Mouse (Mus musculus) embryonic facial prominence, embryonic 15.5 days (tissue): Measurements from ENCODE around the gene Fgfr1op2. TPM values are rescaled to one million over a fixed set of nuclear protein-coding genes. Genes with fewer than 3 reads are reported as not detected.

ENCODE experiments used
- ATAC-seq: fragments of 200-750 bp; cut with Nextera tagmentation; 2 replicates; pipeline ENCODE4 v1.8.0; 2017; ENCODE audit warnings: low read depth, moderate TSS enrichment; ENCODE audit not compliant: insufficient number of reproducible peaks, low FRiP score, low TSS enrichment
- H3K27ac ChIP-seq: fragments of 300-500 bp; sonication (generic); replicated peaks from 2 replicates; pipeline ENCODE4 v1.5.1; 2015; ENCODE audit warnings: mild to moderate bottlenecking, inconsistent platforms
- H3K27me3 ChIP-seq: fragments of 300-500 bp; sonication (generic); 2 replicates; pipeline ENCODE4 v1.6.1; 2015; ENCODE audit warnings: inconsistent platforms
- H3K36me3 ChIP-seq: fragments of 300-500 bp; sonication (generic); 2 replicates; pipeline ENCODE4 v1.6.1; 2015; ENCODE audit warnings: mild to moderate bottlenecking, inconsistent platforms
- H3K4me1 ChIP-seq: fragments of 300-500 bp; sonication (generic); 2 replicates; pipeline ENCODE4 v1.6.1; 2015; ENCODE audit warnings: inconsistent platforms
- H3K4me2 ChIP-seq: fragments of 300-500 bp; sonication (generic); replicated peaks from 2 replicates; pipeline ENCODE4 v1.6.1; 2015; ENCODE audit warnings: mild to moderate bottlenecking, inconsistent platforms
- H3K4me3 ChIP-seq: fragments of 300-500 bp; sonication (generic); replicated peaks from 2 replicates; pipeline ENCODE4 v1.5.1; 2015; ENCODE audit warnings: mild to moderate bottlenecking, inconsistent platforms
- H3K9ac ChIP-seq: fragments of 300-500 bp; sonication (generic); 2 replicates; pipeline ENCODE4 v1.6.1; 2015; ENCODE audit warnings: inconsistent platforms
- H3K9me3 ChIP-seq: fragments of 300-500 bp; sonication (generic); replicated peaks from 2 replicates; pipeline ENCODE4 v1.6.1; 2016; ENCODE audit warnings: inconsistent platforms
- WGBS: fragments of 180-500 bp; shearing (Covaris S2); methylation state at CpG from one replicate; pipeline ENCODE4 v1.1.7; 2015; 5-methylcytosine and 5-hydroxymethylcytosine counted together
- polyA plus RNA-seq: library from polyadenylated mRNA; unstranded; fragments of >200 nt; fragmentation: Nextera tagmentation; extraction: Ambion mirVana; gene quantifications from 2 replicates; pipeline ENCODE4 v1.2.1, GENCODE M21; 2015

Gene Fgfr1op2
- polyA plus RNA-seq, 1 experiment from 2014 or later = 91.4 TPM

DNA sequence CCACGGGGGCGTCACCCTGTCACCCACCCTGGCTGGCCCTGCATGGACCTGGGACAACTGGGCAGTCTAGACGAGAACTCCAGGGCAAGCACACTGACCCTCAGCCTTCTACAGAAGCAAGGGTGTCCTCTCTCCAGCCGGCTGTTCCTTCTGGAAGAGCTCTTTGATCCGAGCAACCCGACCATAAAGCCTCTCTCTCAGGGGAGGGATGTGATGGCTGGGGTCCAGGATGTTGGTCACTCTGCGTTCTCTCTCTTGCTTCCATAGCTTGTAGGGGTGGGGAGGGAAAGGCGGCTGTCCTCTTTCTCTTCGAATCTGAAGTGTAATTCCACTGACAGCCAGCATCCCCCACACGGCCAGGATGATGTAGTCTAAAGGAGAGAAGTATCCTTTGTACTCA is 26.6 kb downstream of the Fgfr1op2 start:
- H3K27ac ChIP-seq = no peak overlapping the region
- 85% methylated on average over 10 of the region's 10 CpGs for WGBS
- H3K9ac ChIP-seq = no peak overlapping the region
- H3K4me2 ChIP-seq = no peak overlapping the region
- no peaks in the 10 kb centered on the region for H3K4me1 ChIP-seq
- H3K27me3 ChIP-seq = no peaks in the 10 kb centered on the region
- no peak overlapping the region for H3K4me3 ChIP-seq
- ATAC-seq = no peak
- H3K36me3 ChIP-seq = peaks cover 76% of the 10 kb centered on the region
- no peaks in the 10 kb centered on the region for H3K9me3 ChIP-seq

DNA sequence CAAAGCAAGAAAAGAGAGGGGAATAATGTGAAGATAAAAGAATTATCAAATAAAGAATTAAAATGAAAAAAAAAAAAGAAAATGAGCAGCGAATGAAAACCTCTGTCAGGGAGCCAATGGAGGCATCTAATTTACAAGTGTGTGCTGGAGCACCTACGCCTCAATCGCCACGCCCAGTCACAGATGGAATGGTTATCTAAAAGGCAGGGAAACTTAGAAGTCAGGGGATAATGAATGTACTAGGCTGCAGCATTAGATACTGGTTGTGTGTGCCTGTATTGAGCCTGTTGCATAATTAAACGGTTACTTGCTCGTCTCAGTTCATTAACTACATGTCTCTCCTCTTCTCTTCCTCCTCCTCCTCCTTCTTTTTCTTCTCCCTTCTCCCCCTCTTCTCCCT is 34.4 kb downstream of the Fgfr1op2 start:
- no peak for ATAC-seq
- Histone ChIP-seq H3K9ac (no peak overlapping the region), H3K4me2 (no peak overlapping the region), H3K4me1 (no peaks in the 10 kb centered on the region), H3K4me3 (no peak overlapping the region), H3K27me3 (no peaks in the 10 kb centered on the region), H3K27ac (no peak overlapping the region), H3K9me3 (no peaks in the 10 kb centered on the region), H3K36me3 (peaks cover 80% of the 10 kb centered on the region)
- WGBS = 92% methylated on average over 6 of the region's 6 CpGs

DNA sequence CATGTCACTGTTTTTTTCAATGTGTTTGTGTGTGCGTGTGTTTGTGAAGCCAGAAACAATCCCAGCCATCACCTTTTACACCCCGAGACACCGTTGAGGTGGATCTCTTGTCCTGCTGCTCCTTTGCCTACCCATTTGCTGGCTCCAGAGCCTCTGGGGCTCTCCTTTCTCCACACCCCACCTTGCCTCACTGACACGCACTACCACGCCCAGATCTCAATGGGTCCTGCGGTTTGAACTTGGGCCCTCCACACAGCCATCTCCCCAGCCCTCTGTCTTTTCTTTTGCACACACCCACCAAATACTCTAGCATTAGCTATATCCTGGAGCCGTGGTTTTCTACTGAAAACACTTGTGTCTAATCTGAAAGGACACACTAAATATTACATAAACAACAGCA is 34.9 kb downstream of the Fgfr1op2 start:
- Histone ChIP-seq H3K4me2 (no peak overlapping the region), H3K9me3 (no peaks in the 10 kb centered on the region), H3K9ac (no peak overlapping the region), H3K36me3 (peaks cover 80% of the 10 kb centered on the region), H3K4me3 (no peak overlapping the region), H3K27ac (no peak overlapping the region), H3K4me1 (no peaks in the 10 kb centered on the region), H3K27me3 (no peaks in the 10 kb centered on the region)
- 88% methylated on average over 7 of the region's 7 CpGs for WGBS
- no peak for ATAC-seq

DNA sequence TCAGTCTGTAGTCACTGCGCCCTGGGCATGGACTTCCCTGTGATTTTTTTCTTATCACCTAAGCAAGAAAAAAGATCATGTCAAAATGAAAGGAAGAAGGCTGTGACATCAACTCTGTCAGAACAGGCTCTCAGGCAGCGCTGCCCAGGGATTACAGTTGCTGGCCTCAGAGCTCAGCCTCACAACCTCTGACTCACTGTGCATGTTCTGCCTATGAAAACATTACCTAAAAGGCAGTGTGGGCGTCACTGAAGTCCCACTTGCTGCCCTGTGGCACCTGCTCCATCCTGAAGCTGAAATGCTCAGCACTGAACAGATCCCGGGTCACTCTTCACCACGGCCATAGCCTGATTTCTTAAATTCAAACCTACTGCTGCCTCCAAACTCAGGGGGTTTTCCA is 35.7 kb downstream of the Fgfr1op2 start:
- no peaks in the 10 kb centered on the region for H3K9me3 ChIP-seq
- H3K4me2 ChIP-seq = no peak overlapping the region
- no peaks in the 10 kb centered on the region for H3K27me3 ChIP-seq
- ATAC-seq = no peak
- WGBS = 81% methylated on average over 5 of the region's 5 CpGs
- H3K4me3 ChIP-seq = no peak overlapping the region
- H3K9ac ChIP-seq = no peak overlapping the region
- H3K36me3 ChIP-seq = peaks cover 83% of the 10 kb centered on the region
- no peaks in the 10 kb centered on the region for H3K4me1 ChIP-seq
- no peak overlapping the region for H3K27ac ChIP-seq

DNA sequence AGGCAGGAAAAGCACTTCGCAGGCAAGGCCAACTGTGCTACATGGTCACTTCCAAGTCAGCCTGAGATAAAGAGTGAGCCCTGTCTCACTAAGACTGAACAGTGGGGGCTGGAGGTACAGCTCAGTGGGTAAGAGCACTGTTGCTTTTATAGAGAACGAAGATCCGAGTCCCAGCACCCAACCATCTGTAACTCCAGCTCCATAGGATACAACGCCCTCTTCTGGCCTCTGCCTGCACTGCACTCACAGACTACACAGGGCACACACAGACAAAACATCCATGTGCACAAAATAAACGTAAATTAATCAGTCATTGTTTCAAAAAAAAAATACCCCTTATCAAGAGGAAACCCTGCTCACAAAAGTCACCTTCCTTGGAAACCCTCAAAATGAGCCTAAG is 36.9 kb downstream of the Fgfr1op2 start:
- peaks cover 90% of the 10 kb centered on the region for H3K36me3 ChIP-seq
- ATAC-seq = no peak
- no peaks in the 10 kb centered on the region for H3K9me3 ChIP-seq
- WGBS = 94% methylated on average over 5 of the region's 5 CpGs
- no peaks in the 10 kb centered on the region for H3K27me3 ChIP-seq
- H3K4me3 ChIP-seq = no peak overlapping the region
- H3K4me2 ChIP-seq = no peak overlapping the region
- no peaks in the 10 kb centered on the region for H3K4me1 ChIP-seq
- no peak overlapping the region for H3K27ac ChIP-seq
- H3K9ac ChIP-seq = no peak overlapping the region

DNA sequence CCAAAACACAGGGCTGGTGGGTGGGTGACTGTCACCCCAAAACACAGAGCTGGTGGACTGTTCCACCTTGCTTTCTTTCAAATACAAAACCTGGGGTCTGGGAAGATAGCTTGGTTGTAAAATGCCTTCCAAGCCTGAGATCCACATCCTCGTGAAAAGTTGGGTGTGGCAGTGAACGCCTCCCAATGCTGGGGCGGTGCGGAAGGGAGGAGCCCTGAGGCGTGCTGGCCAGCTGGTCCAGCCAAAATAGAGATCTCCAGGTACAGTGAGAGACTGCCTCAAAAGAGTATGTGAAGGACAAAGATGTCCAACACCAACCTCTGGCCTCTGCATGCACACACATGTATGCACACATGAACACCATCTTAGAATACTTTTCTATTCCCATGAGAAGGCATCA is 37.5 kb downstream of the Fgfr1op2 start:
- WGBS = 88% methylated on average over 5 of the region's 5 CpGs
- H3K27ac ChIP-seq = no peak overlapping the region
- H3K4me3 ChIP-seq = no peak overlapping the region
- no peaks in the 10 kb centered on the region for H3K9me3 ChIP-seq
- peaks cover 86% of the 10 kb centered on the region for H3K36me3 ChIP-seq
- no peaks in the 10 kb centered on the region for H3K4me1 ChIP-seq
- no peak overlapping the region for H3K4me2 ChIP-seq
- no peak overlapping the region for H3K9ac ChIP-seq
- ATAC-seq = no peak
- no peaks in the 10 kb centered on the region for H3K27me3 ChIP-seq

DNA sequence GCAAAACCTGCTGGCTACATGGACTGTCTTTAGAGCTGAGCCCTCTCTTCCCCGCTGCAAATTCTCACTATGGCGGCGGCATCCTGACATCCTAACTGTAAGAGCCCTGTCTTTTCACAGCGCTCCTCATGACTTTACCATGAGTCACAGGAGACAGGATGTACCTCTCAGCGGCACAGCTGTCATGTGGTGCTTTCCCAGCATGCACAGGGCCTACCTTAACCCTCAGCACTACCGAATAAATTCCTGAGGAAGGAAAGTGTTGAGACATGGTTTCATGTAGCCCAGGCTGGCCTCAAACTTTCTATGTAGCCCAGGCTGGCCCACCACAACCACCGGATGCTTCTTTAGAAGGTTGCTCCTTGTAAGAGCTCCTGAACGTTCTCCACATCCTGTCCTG is 38.9 kb downstream of the Fgfr1op2 start:
- Histone ChIP-seq H3K27me3 (no peaks in the 10 kb centered on the region), H3K9ac (no peak overlapping the region), H3K27ac (no peak overlapping the region), H3K4me2 (no peak overlapping the region), H3K36me3 (peaks cover 81% of the 10 kb centered on the region), H3K4me1 (no peaks in the 10 kb centered on the region), H3K9me3 (no peaks in the 10 kb centered on the region), H3K4me3 (no peak overlapping the region)
- 91% methylated on average over 8 of the region's 8 CpGs for WGBS
- no peak for ATAC-seq

DNA sequence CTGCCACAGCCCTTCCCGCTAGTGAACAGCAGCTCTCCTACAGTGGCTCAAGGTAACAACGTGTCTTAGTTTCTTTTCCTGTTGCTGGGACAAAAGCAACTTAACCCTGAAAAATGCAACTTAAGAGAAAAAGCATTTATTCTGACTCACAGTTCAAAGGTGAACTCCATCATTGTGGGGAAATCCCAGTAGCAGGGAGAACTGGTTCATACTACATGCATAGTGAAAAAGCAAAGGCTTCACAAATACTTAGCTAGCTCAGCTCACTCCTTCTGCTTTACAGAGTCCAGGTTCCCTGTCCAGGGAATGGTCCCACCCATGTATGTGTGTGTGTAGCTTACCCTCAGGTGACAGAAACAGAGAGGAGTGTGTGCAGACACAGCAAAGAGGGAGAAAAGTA is 39.7 kb downstream of the Fgfr1op2 start:
- Histone ChIP-seq H3K4me1 (no peaks in the 10 kb centered on the region), H3K4me3 (no peak overlapping the region), H3K36me3 (peaks cover 77% of the 10 kb centered on the region), H3K27ac (no peak overlapping the region), H3K9ac (no peak overlapping the region), H3K27me3 (no peaks in the 10 kb centered on the region), H3K4me2 (no peak overlapping the region), H3K9me3 (no peaks in the 10 kb centered on the region)
- no peak for ATAC-seq
- WGBS = 88% methylated on average over 2 of the region's 2 CpGs

DNA sequence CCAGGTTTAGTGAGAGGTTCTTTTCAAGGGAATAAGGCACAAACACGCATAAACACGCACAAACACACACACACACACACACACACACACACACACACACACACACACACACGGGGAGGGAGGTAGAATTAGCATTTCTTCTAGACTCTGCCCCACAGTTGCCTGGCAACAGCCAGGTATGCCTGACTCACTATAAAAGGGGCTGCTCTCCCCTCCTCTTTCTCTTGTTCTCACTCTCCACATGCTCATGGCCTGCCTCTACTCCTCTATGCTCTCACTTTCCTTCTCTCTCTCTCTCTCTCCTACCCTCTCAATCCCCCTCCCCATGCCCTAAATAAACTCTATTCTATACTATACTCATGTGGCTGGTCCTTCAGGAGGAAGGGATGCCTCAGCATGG is 51.1 kb downstream of the Fgfr1op2 start:
- no peaks in the 10 kb centered on the region for H3K9me3 ChIP-seq
- H3K27me3 ChIP-seq = no peaks in the 10 kb centered on the region
- H3K9ac ChIP-seq = no peak overlapping the region
- no peak overlapping the region for H3K4me2 ChIP-seq
- H3K27ac ChIP-seq = no peak overlapping the region
- no peak overlapping the region for H3K4me3 ChIP-seq
- ATAC-seq = no peak
- peaks cover 14% of the 10 kb centered on the region for H3K4me1 ChIP-seq
- peaks cover 9% of the 10 kb centered on the region; the same call in 1 of the 2 replicates for H3K36me3 ChIP-seq
- WGBS = 63% methylated on average over 3 of the region's 3 CpGs

DNA sequence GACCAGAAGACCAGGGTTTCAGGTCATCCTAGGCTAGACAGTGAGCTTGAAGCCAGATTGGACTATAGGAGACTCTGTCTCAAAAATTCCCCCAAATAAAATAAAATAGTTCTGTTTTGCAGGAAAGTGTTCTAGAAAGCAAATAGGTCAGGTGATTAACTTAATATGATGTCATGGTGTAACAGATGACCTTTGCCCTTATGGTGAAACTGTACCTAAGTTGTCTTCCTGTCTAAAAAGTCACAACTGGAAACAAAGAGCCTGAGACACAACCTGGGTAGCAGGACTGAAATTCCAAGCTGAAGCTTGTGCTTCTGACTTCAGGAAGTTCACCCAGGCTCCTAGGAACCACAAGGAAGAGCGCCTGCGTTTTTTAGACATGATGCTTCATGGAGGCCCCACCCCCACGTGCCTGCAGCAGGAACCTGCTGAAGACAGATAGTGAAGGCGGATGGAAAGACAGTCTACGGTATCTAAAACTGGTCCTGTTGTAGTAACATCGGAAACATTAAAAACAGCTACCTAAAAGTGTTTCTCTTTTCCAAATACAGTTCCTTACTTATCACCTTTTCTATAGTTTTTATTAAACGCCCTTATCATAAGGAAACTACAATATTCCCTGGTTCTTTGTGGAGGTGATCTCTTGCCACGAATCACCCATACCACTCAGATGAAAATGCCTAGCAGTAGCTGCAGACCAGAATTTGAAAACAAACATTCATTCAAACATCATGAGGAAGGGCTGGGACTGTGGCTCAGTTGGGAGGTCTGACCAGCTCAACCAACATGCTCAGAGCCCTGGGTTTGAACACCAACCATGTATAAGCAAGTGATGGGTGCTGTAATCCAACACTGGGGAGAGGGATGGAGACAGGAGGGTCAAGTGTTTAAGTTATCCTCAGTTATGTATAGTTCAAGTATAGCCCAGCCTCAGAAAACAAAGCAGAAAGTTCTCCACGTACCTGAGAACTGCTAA is 53.1 kb downstream of the Fgfr1op2 start:
- H3K4me2 ChIP-seq = no peak overlapping the region
- H3K27ac ChIP-seq = no peak overlapping the region
- H3K36me3 ChIP-seq = 0 out of 2 replicates have a peak, but pooled peaks cover under 1% of the 10 kb centered on the region
- H3K9me3 ChIP-seq = no peaks in the 10 kb centered on the region
- no peak overlapping the region for H3K9ac ChIP-seq
- no peak overlapping the region for H3K4me3 ChIP-seq
- H3K27me3 ChIP-seq = no peaks in the 10 kb centered on the region
- 83% methylated on average over 9 of the region's 9 CpGs for WGBS
- no peak for ATAC-seq
- H3K4me1 ChIP-seq = peaks cover 22% of the 10 kb centered on the region

DNA sequence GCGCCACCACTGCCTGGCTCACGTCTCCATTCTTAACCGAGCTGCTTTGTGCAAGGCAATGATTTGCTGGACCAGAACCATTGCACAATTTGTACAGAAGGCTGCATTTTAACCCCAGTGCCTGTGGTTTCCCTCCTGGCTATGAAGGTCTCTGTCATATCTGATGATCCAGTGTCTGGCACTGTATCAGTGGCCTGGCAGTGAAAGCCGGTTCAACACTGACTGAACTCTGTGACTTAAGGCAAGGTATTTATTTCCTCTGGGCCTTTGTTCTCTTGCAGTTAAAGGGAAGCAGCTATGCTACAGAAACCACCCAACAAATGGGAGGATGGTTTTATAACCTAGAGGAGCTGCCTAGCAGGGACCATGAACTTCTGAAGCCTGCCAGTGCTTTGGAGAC is 54.0 kb downstream of the Fgfr1op2 start:
- ATAC-seq = no peak
- Histone ChIP-seq H3K4me1 (peaks cover 22% of the 10 kb centered on the region), H3K27ac (no peak overlapping the region), H3K27me3 (no peaks in the 10 kb centered on the region), H3K36me3 (no peaks in the 10 kb centered on the region), H3K9me3 (no peaks in the 10 kb centered on the region), H3K4me2 (no peak overlapping the region), H3K9ac (no peak overlapping the region), H3K4me3 (no peak overlapping the region)
- 75% methylated on average over 4 of the region's 4 CpGs for WGBS

DNA sequence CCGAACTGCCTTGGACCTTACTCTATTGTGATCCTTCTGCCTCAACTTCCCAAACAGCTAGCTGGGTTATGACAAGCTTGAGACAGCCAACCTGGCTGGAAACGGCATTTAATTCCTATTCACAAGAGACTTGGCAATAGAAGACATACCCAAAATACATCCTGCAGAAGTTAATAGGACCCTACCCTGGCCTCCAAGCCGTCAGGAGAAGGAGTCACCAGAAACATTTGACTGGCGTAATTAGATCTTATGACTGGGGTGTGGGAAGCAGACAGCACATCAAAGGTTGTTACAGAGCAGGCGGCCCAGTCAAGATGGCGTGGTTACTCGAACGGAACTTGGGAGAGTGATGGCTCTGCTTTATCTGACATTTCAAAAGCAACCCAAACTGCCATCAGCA is 54.8 kb downstream of the Fgfr1op2 start:
- Histone ChIP-seq H3K27me3 (no peaks in the 10 kb centered on the region), H3K4me1 (peaks cover 22% of the 10 kb centered on the region), H3K36me3 (no peaks in the 10 kb centered on the region), H3K27ac (no peak overlapping the region), H3K9ac (no peak overlapping the region), H3K9me3 (no peaks in the 10 kb centered on the region), H3K4me2 (no peak overlapping the region), H3K4me3 (no peak overlapping the region)
- WGBS = 61% methylated on average over 8 of the region's 8 CpGs
- ATAC-seq = no peak
